In genomic region chr12:88800990-88801655, GRCm38 (mm10) we compare ENCODE assay signal across 9 mouse cellular contexts.
A peak's percentile ranks its signal among the peaks of the same experiment; 100 is the strongest.
DNase-seq lines count a peak whose midpoint lies in the region; ATAC-seq and TF ChIP-seq lines count a peak whose summit lies in the region.
"Had no signal": no experiment of that assay in that cellular context is flagged by ENCODE, and none has a peak within 500 bp of the region (broad histone marks: within the 10 kb centered on the region; RNA-seq: fewer than 3 reads in every experiment).

No protein-coding gene starts in this region.

- H3K27me3 ChIP-seq in intestine, embryonic 15.5 days (replicated peaks) = no peaks in the 10 kb centered on the region
- no peaks in the 10 kb centered on the region for H3K27me3 ChIP-seq in intestine, embryonic 16.5 days (replicated peaks; ENCODE audit: control insufficient read depth, insufficient read depth, low read length)
- no peaks in the 10 kb centered on the region for H3K27me3 ChIP-seq in stomach, embryonic 14.5 days (ENCODE audit: control insufficient read depth, insufficient read depth, low read length)
- H3K27me3 ChIP-seq in stomach, postnatal 0 days (ENCODE audit: control insufficient read depth, insufficient read depth, low read length) = no peaks in the 10 kb centered on the region
- H3K27me3 ChIP-seq in hindbrain, embryonic 16.5 days (replicated peaks; ENCODE audit: control insufficient read depth, insufficient read depth, low read length) = no peaks in the 10 kb centered on the region

- no peak for DNase-seq in stomach, postnatal 0 days (ENCODE audit: low spot score)
- no peak for DNase-seq in adrenal gland, adult 2 months
- DNase-seq in cerebellum, adult 9-10 months = no peak
- no peak for DNase-seq in MN1 (ENCODE audit: low spot score)

- TF ChIP-seq EP300 in stomach, postnatal 0 days (optimal IDR thresholded peaks at IDR 0.05) = no peak

- H3K9ac ChIP-seq in intestine, embryonic 15.5 days = no peak overlapping the region
- no peak overlapping the region for H3K9ac ChIP-seq in intestine, embryonic 16.5 days (ENCODE audit: low read depth, low read length)
- no peak overlapping the region for H3K9ac ChIP-seq in stomach, embryonic 14.5 days (replicated peaks; ENCODE audit: low read depth, low read length)
- H3K9ac ChIP-seq in stomach, postnatal 0 days (ENCODE audit: low read length) = no peak overlapping the region
- no peak overlapping the region for H3K9ac ChIP-seq in hindbrain, embryonic 16.5 days (ENCODE audit: low read depth, low read length)

- ATAC-seq in intestine, embryonic 15.5 days = peak; percentile 31; the same call in 1 of the 2 replicates
- ATAC-seq in intestine, embryonic 16.5 days = no peak
- peak; percentile 42; the same call in 1 of the 2 replicates for ATAC-seq in stomach, embryonic 14.5 days (ENCODE audit: insufficient number of reproducible peaks, insufficient read depth, low FRiP score, low read depth)
- no peak for ATAC-seq in stomach, postnatal 0 days (ENCODE audit: low FRiP score, low TSS enrichment)
- ATAC-seq in hindbrain, embryonic 16.5 days = peak; percentile 91

- no peak overlapping the region for H3K4me3 ChIP-seq in intestine, embryonic 15.5 days (replicated peaks)
- H3K4me3 ChIP-seq in intestine, embryonic 16.5 days (ENCODE audit: low read length) = no peak overlapping the region
- H3K4me3 ChIP-seq in stomach, embryonic 14.5 days (ENCODE audit: low read depth, low read length) = no peak overlapping the region
- no peak overlapping the region for H3K4me3 ChIP-seq in stomach, postnatal 0 days (ENCODE audit: low read depth, low read length)
- no peak overlapping the region for H3K4me3 ChIP-seq in hindbrain, embryonic 16.5 days (ENCODE audit: low read length)

- H3K4me2 ChIP-seq in intestine, embryonic 15.5 days (replicated peaks) = no peak overlapping the region
- no peak overlapping the region for H3K4me2 ChIP-seq in intestine, embryonic 16.5 days (ENCODE audit: low read depth, low read length)
- H3K4me2 ChIP-seq in stomach, embryonic 14.5 days (replicated peaks; ENCODE audit: low read depth, low read length) = no peak overlapping the region
- H3K4me2 ChIP-seq in stomach, postnatal 0 days (replicated peaks; ENCODE audit: low read depth) = no peak overlapping the region
- H3K4me2 ChIP-seq in hindbrain, embryonic 16.5 days (ENCODE audit: low read length) = 0 out of 2 replicates have a peak overlapping the region, but pooled peaks have one; percentile 2

- H3K9me3 ChIP-seq in intestine, embryonic 15.5 days = no peaks in the 10 kb centered on the region
- H3K9me3 ChIP-seq in intestine, embryonic 16.5 days (ENCODE audit: control insufficient read depth, low read length) = no peaks in the 10 kb centered on the region
- no peaks in the 10 kb centered on the region for H3K9me3 ChIP-seq in stomach, embryonic 14.5 days (ENCODE audit: control insufficient read depth, low read depth, low read length)
- H3K9me3 ChIP-seq in stomach, postnatal 0 days (ENCODE audit: control insufficient read depth, low read length) = no peaks in the 10 kb centered on the region
- no peaks in the 10 kb centered on the region for H3K9me3 ChIP-seq in hindbrain, embryonic 16.5 days (ENCODE audit: control insufficient read depth, low read length)

- no peak overlapping the region for H3K27ac ChIP-seq in intestine, embryonic 15.5 days
- H3K27ac ChIP-seq in intestine, embryonic 16.5 days (ENCODE audit: low read length) = no peak overlapping the region
- H3K27ac ChIP-seq in stomach, embryonic 14.5 days (ENCODE audit: low read length) = no peak overlapping the region
- H3K27ac ChIP-seq in stomach, postnatal 0 days (replicated peaks) = no peak overlapping the region
- peak overlapping the region; percentile 40 for H3K27ac ChIP-seq in hindbrain, embryonic 16.5 days (ENCODE audit: low read depth, low read length)
- H3K27ac ChIP-seq: macrophage had no signal

- H3K4me1 ChIP-seq in intestine, embryonic 15.5 days (replicated peaks) = no peaks in the 10 kb centered on the region
- H3K4me1 ChIP-seq in intestine, embryonic 16.5 days (ENCODE audit: control insufficient read depth, insufficient read depth, low read length) = no peaks in the 10 kb centered on the region
- 0 out of 2 replicates have a peak, but pooled peaks cover 4% of the 10 kb centered on the region for H3K4me1 ChIP-seq in stomach, embryonic 14.5 days (ENCODE audit: control insufficient read depth, insufficient read depth, low read length)
- no peaks in the 10 kb centered on the region for H3K4me1 ChIP-seq in stomach, postnatal 0 days (replicated peaks; ENCODE audit: control insufficient read depth, insufficient read depth)
- peaks cover 5% of the 10 kb centered on the region; the same call in 1 of the 2 replicates for H3K4me1 ChIP-seq in hindbrain, embryonic 16.5 days (ENCODE audit: control insufficient read depth, insufficient read depth, low read depth, low read length)

- 42% methylated on average over 6 of the region's 6 CpGs for WGBS in intestine, embryonic 15.5 days
- WGBS in intestine, embryonic 16.5 days = 30% methylated on average over 6 of the region's 6 CpGs
- 29% methylated on average over 6 of the region's 6 CpGs for WGBS in stomach, embryonic 14.5 days
- 28% methylated on average over 6 of the region's 6 CpGs for WGBS in stomach, postnatal 0 days
- WGBS in hindbrain, embryonic 16.5 days = 8% methylated on average over 6 of the region's 6 CpGs

- no peak for TF ChIP-seq CTCF in stomach, postnatal 0 days (IDR thresholded peaks at IDR 0.05; ENCODE audit: low read depth)

- no peaks in the 10 kb centered on the region for H3K36me3 ChIP-seq in intestine, embryonic 15.5 days
- no peaks in the 10 kb centered on the region for H3K36me3 ChIP-seq in intestine, embryonic 16.5 days (ENCODE audit: control insufficient read depth, insufficient read depth, low read length)
- H3K36me3 ChIP-seq in stomach, embryonic 14.5 days (ENCODE audit: control insufficient read depth, insufficient read depth, low read length) = no peaks in the 10 kb centered on the region
- H3K36me3 ChIP-seq in stomach, postnatal 0 days (ENCODE audit: control insufficient read depth, insufficient read depth, low read length) = no peaks in the 10 kb centered on the region
- H3K36me3 ChIP-seq in hindbrain, embryonic 16.5 days (ENCODE audit: control insufficient read depth, insufficient read depth, low read length) = no peaks in the 10 kb centered on the region

Comparison
In these comparisons a context has a peak if more than half of its experiments do, and no peak if none do; other contexts are left out.
1. ATAC-seq: peak in intestine, embryonic 15.5 days (single experiment), stomach, embryonic 14.5 days (single experiment) and hindbrain, embryonic 16.5 days (single experiment); none in intestine, embryonic 16.5 days (single experiment) and stomach, postnatal 0 days (single experiment).